Mouse (Mus musculus): ENCODE results near the gene Usp25. TPM values are rescaled to one million over a fixed set of nuclear protein-coding genes. Genes with fewer than 3 reads are reported as not detected.

Usp25 gene
- polyA plus RNA-seq, 1 experiment from 2014 or later, result 27.9 TPM

DNA sequence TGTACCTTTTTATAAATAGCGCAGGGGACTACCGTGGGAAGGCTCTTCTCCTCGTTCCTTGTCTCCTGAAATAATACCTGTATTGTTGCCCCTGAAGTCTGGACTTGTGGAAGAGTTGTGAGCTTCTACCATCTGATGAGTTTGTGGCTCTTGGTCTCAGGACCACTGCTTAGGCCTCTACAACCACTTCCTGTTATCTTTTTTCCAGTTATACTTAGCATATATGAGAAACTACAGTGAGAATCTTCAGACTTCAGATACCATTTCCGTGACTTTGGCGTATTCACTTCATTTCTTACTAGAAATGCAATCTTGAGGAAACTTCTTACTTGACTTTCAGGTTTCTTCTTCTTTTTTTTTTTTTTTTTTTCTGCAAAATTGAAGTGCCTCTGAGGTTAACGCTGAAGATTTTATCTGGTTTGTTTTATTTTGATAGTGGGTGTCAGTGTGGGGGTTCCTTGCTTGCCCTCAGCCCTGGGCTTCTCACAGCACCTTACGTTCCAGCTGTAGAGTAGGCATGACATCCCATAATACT is 81.6 kb downstream of the Usp25 start:
- 77% methylated on average over 7 of the region's 7 CpGs for WGBS
- H3K36me3 ChIP-seq, result no peaks in the 10 kb centered on the region
- no peaks in the 10 kb centered on the region for H3K4me1 ChIP-seq
- ATAC-seq (ENCODE audit: insufficient read depth, low FRiP score, low read depth), result no peak
- H3K9me3 ChIP-seq, result no peaks in the 10 kb centered on the region
- no peak overlapping the region for H3K4me2 ChIP-seq
- no peaks in the 10 kb centered on the region for H3K27me3 ChIP-seq (replicated peaks)
- H3K27ac ChIP-seq, result no peak overlapping the region
- no peak overlapping the region for H3K9ac ChIP-seq
- no peak overlapping the region for H3K4me3 ChIP-seq (replicated peaks)

- Histone ChIP-seq H3K4me1 (no peaks in the 10 kb centered on the region), H3K27me3 (replicated peaks) (no peaks in the 10 kb centered on the region), H3K4me3 (replicated peaks) (no peak overlapping the region), H3K4me2 (no peak overlapping the region), H3K36me3 (no peaks in the 10 kb centered on the region), H3K9me3 (no peaks in the 10 kb centered on the region), H3K27ac (no peak overlapping the region), H3K9ac (no peak overlapping the region)
- 72% methylated on average over 8 of the region's 8 CpGs for WGBS
- no peak for ATAC-seq (ENCODE audit: insufficient read depth, low FRiP score, low read depth)
These were observed 85.7 kb downstream of the Usp25 start for GRCm38 (mm10) chr16:77099018-77099869.

- H3K27me3 ChIP-seq (replicated peaks), result no peaks in the 10 kb centered on the region
- no peaks in the 10 kb centered on the region for H3K9me3 ChIP-seq
- no peaks in the 10 kb centered on the region for H3K4me1 ChIP-seq
- H3K4me3 ChIP-seq (replicated peaks), result no peak overlapping the region
- no peak overlapping the region for H3K4me2 ChIP-seq
- H3K9ac ChIP-seq, result no peak overlapping the region
- no peak for ATAC-seq (ENCODE audit: insufficient read depth, low FRiP score, low read depth)
- H3K27ac ChIP-seq, result no peak overlapping the region
- no peaks in the 10 kb centered on the region for H3K36me3 ChIP-seq
- WGBS, result 81% methylated on average over 5 of the region's 5 CpGs
These were observed 90.2 kb downstream of the Usp25 start for GRCm38 (mm10) chr16:77103637-77104264.

DNA sequence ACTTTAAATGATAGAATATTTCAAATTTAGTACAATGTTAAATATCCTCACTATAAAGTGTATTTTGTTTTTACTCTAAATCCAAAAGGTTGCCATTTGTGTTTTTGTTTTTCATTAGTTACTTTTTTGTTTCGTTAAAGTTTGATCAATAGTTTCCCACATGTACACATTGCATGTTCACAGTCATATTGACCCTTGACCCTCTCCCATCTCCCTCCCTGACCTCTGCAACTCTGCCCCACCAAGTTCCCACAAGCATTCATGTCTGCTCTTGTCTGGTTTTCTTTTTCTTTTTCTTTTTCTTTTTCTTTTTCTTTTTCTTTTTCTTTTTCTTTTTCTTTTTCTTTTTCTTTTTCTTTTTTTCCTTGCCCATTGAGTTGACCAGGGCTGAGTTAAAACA is 97.8 kb downstream of the Usp25 start:
- WGBS, result 87% methylated on average over 1 of the region's 1 CpGs
- Histone ChIP-seq H3K9me3 (no peaks in the 10 kb centered on the region), H3K9ac (no peak overlapping the region), H3K27ac (no peak overlapping the region), H3K4me3 (replicated peaks) (no peak overlapping the region), H3K4me1 (no peaks in the 10 kb centered on the region), H3K4me2 (no peak overlapping the region), H3K36me3 (peaks cover 10% of the 10 kb centered on the region; the same call in 1 of the 2 replicates), H3K27me3 (replicated peaks) (no peaks in the 10 kb centered on the region)
- ATAC-seq (ENCODE audit: insufficient read depth, low FRiP score, low read depth), result no peak

DNA sequence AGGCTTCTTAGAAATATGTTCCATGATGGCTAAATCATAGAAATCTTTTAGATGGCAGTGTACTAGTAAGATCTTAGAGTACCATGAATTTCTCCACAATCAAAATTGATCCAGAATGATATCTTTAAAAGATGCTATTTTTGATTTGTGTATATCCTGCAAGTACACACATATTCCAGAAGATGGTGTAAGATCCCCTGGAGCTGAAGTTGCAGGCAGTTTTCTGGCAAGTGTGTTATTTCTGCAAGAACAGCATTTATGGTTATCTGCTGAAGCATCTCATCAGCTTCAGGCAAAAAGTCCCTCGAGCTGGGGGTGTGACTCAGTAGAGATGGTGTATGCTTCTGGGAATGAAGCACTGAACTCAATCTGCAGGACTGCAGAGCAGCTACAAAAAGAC is 112.4 kb downstream of the Usp25 start:
- Histone ChIP-seq H3K4me3 (replicated peaks) (no peak overlapping the region), H3K4me2 (no peak overlapping the region), H3K36me3 (no peaks in the 10 kb centered on the region), H3K4me1 (no peaks in the 10 kb centered on the region), H3K27ac (no peak overlapping the region), H3K27me3 (replicated peaks) (no peaks in the 10 kb centered on the region), H3K9ac (no peak overlapping the region), H3K9me3 (no peaks in the 10 kb centered on the region)
- WGBS, result 51% methylated on average over 1 of the region's 1 CpGs
- ATAC-seq (ENCODE audit: insufficient read depth, low FRiP score, low read depth), result no peak

- no peaks in the 10 kb centered on the region for H3K4me1 ChIP-seq
- no peak overlapping the region for H3K4me3 ChIP-seq (replicated peaks)
- H3K27ac ChIP-seq, result no peak overlapping the region
- H3K9ac ChIP-seq, result no peak overlapping the region
- no peaks in the 10 kb centered on the region for H3K36me3 ChIP-seq
- WGBS, result 12% methylated on average over 5 of the region's 5 CpGs
- no peaks in the 10 kb centered on the region for H3K9me3 ChIP-seq
- no peak overlapping the region for H3K4me2 ChIP-seq
- no peak for ATAC-seq (ENCODE audit: insufficient read depth, low FRiP score, low read depth)
- H3K27me3 ChIP-seq (replicated peaks), result no peaks in the 10 kb centered on the region
These were observed 115.2 kb downstream of the Usp25 start for GRCm38 (mm10) chr16:77128683-77129082.

GRCm38 (mm10) chr16:77133055-77133454 is 119.5 kb downstream of the Usp25 start:
- Histone ChIP-seq H3K4me2 (no peak overlapping the region), H3K9me3 (no peaks in the 10 kb centered on the region), H3K4me1 (no peaks in the 10 kb centered on the region), H3K4me3 (replicated peaks) (no peak overlapping the region), H3K27me3 (replicated peaks) (no peaks in the 10 kb centered on the region), H3K36me3 (no peaks in the 10 kb centered on the region), H3K9ac (no peak overlapping the region), H3K27ac (no peak overlapping the region)
- no peak for ATAC-seq (ENCODE audit: insufficient read depth, low FRiP score, low read depth)
- WGBS, result 75% methylated on average over 5 of the region's 5 CpGs

- 91% methylated on average over 7 of the region's 7 CpGs for WGBS
- no peak for ATAC-seq (ENCODE audit: insufficient read depth, low FRiP score, low read depth)
- Histone ChIP-seq H3K9me3 (no peaks in the 10 kb centered on the region), H3K9ac (no peak overlapping the region), H3K27ac (no peak overlapping the region), H3K36me3 (no peaks in the 10 kb centered on the region), H3K27me3 (replicated peaks) (no peaks in the 10 kb centered on the region), H3K4me1 (no peaks in the 10 kb centered on the region), H3K4me2 (no peak overlapping the region), H3K4me3 (replicated peaks) (no peak overlapping the region)
These were observed 127.1 kb downstream of the Usp25 start for GRCm38 (mm10) chr16:77140651-77141050.

GRCm38 (mm10) chr16:77146801-77147200 is 133.3 kb downstream of the Usp25 start:
- 94% methylated on average over 5 of the region's 5 CpGs for whole genome bisulfite sequencing
- Histone ChIP-seq H3K27me3 (replicated peaks) (no peaks in the 10 kb centered on the region), H3K4me1 (no peaks in the 10 kb centered on the region), H3K9me3 (no peaks in the 10 kb centered on the region), H3K27ac (no peak overlapping the region), H3K36me3 (no peaks in the 10 kb centered on the region), H3K4me2 (no peak overlapping the region), H3K9ac (no peak overlapping the region), H3K4me3 (replicated peaks) (no peak overlapping the region)
- no peak for ATAC-seq (ENCODE audit: insufficient read depth, low FRiP score, low read depth)

GRCm38 (mm10) chr16:77150338-77150737 is 136.8 kb downstream of the Usp25 start:
- Histone ChIP-seq H3K9me3 (no peaks in the 10 kb centered on the region), H3K4me3 (replicated peaks) (no peak overlapping the region), H3K4me2 (no peak overlapping the region), H3K4me1 (no peaks in the 10 kb centered on the region), H3K36me3 (no peaks in the 10 kb centered on the region), H3K27ac (no peak overlapping the region), H3K27me3 (replicated peaks) (no peaks in the 10 kb centered on the region), H3K9ac (no peak overlapping the region)
- ATAC-seq (ENCODE audit: insufficient read depth, low FRiP score, low read depth), result no peak
- WGBS, result 58% methylated on average over 8 of the region's 8 CpGs

DNA sequence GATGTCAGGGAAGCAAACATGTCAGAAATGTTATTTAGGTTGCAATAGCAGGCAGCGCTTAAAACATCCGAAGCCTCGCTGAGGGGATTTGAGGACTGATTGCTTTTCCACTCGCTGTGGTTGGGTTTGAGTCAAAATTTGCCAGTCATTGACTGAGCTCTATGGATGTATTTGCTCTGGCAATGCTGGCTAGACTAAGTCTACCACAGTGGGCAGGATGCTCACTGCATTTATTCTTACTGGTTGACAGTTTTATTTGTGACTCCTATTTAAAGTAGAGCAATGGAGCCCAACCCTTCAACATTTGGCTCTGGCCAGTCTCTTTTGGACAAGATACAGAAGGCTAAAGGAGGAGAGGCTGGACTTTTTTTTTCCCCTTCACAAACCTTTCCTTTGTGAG is 137.4 kb downstream of the Usp25 start:
- Histone ChIP-seq H3K27ac (no peak overlapping the region), H3K27me3 (replicated peaks) (no peaks in the 10 kb centered on the region), H3K4me1 (no peaks in the 10 kb centered on the region), H3K36me3 (no peaks in the 10 kb centered on the region), H3K9ac (no peak overlapping the region), H3K4me3 (replicated peaks) (no peak overlapping the region), H3K9me3 (no peaks in the 10 kb centered on the region), H3K4me2 (no peak overlapping the region)
- no peak for ATAC-seq (ENCODE audit: insufficient read depth, low FRiP score, low read depth)
- WGBS, result 70% methylated on average over 4 of the region's 4 CpGs

DNA sequence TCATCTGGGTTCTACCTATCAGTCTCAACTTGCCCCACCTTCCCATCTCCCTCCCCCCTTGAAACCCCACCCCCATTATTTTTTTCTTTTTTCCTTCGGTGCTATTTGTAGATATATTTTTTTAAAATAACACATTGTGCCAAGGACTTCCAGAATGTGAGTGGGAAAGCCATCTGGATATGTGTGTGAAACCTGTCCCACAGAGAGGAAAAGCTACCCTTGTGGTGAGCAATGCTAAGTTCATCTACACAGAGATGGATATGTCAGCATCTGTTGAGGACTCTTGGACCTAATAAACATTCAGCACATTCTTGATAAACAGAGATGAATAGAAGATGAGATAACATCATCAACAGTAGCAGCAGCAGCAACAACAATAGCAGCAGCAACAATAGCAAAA is 138.8 kb downstream of the Usp25 start:
- H3K27me3 ChIP-seq (replicated peaks), result no peaks in the 10 kb centered on the region
- H3K9me3 ChIP-seq, result no peaks in the 10 kb centered on the region
- no peak overlapping the region for H3K27ac ChIP-seq
- no peak overlapping the region for H3K4me2 ChIP-seq
- no peaks in the 10 kb centered on the region for H3K36me3 ChIP-seq
- H3K9ac ChIP-seq, result no peak overlapping the region
- 92% methylated on average over 1 of the region's 1 CpGs for WGBS
- H3K4me1 ChIP-seq, result no peaks in the 10 kb centered on the region
- no peak for ATAC-seq (ENCODE audit: insufficient read depth, low FRiP score, low read depth)
- no peak overlapping the region for H3K4me3 ChIP-seq (replicated peaks)

All from stomach, embryonic 15.5 days (tissue).